Mouse (Mus musculus): ENCODE results near the gene Map9.

DNA sequence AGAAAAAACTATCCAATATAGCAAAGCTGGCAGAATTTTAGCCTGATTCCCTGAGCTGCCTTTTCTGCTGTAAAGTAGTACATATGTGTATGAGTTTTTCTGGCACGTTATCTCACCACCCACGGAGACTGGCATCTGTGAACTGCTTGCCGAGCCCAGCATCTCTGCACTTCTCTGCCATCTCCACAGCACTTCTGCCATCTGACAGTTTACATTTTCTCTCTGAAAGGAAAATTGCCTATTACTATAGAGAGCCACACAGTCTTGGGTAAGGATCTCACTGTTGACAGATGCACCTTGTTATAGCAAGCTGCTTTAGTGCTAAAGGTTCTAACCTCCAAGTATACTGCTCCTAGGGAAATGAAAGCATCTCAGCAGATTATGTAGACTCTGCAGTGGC is 48.5 kb downstream of the Map9 start:
- TF ChIP-seq POLR2A (IDR thresholded peaks at IDR 0.05; ENCODE audit: insufficient read length, low read depth) (no peak), MYOD1 (IDR thresholded peaks at IDR 0.05; ENCODE audit: control insufficient read depth in 1 of 3, insufficient read length in 2 of 3, low read depth in 2 of 3) (no peak), MAX (IDR thresholded peaks at IDR 0.05; ENCODE audit: low read depth) (no peak), MYOG (IDR thresholded peaks at IDR 0.05; ENCODE audit: control insufficient read depth in 1 of 3, insufficient read depth in 1 of 3, insufficient read length in 2 of 3, low read depth in 2 of 3) (no peak), USF1 (IDR thresholded peaks at IDR 0.05; ENCODE audit: low read depth) (no peak), TCF12 (IDR thresholded peaks at IDR 0.05; ENCODE audit: insufficient read depth, poor library complexity, severe bottlenecking) (no peak), CEBPB (IDR thresholded peaks at IDR 0.05; ENCODE audit: insufficient read depth, poor library complexity, severe bottlenecking) (no peak), POLR2AphosphoS2 (IDR thresholded peaks at IDR 0.05; ENCODE audit: insufficient read length, low read depth) (no peak), E2F4 (IDR thresholded peaks at IDR 0.05; ENCODE audit: insufficient read depth) (no peak), SRF (IDR thresholded peaks at IDR 0.05; ENCODE audit: control insufficient read depth, insufficient read length, low read depth) (no peak), REST (IDR thresholded peaks at IDR 0.05; ENCODE audit: insufficient read depth, insufficient read length) (no peak), TCF3 (IDR thresholded peaks at IDR 0.05; ENCODE audit: insufficient read length, low read depth) (no peak)

Data from myocyte (in vitro differentiated cells).